Mouse (Mus musculus) ES-E14 (cell line): ENCODE measurements at regions not wholly inside any gene's neighbourhood (a gene's known extent, or its start where the extent isn't known, plus 50 kb on each side); places are given as distances from the start of the nearest gene placed in this dataset.

Experiments
- DNase-seq: peaks from one replicate; pipeline ENCODE4 v3.0.0-alpha.2; 2013; ENCODE audit warnings: low read depth, low spot score
- H3K27ac ChIP-seq: 2 replicates; pipeline ENCODE4 v1.5.1; 2012; ENCODE audit warnings: low read depth, mild to moderate bottlenecking, low read length, moderate library complexity, mixed read lengths; ENCODE audit not compliant: poor library complexity, insufficient read depth, severe bottlenecking
- H3K36me3 ChIP-seq: 2 replicates; pipeline ENCODE4 v1.6.1; 2012; ENCODE audit warnings: mild to moderate bottlenecking, low read length, moderate library complexity, mixed read lengths; ENCODE audit not compliant: control insufficient read depth, poor library complexity, insufficient read depth, severe bottlenecking
- H3K4me1 ChIP-seq, 2 experiments: fragments of 150-350 bp in 1 of 2; sonication (generic) in 1 of 2; 2 replicates each; pipeline ENCODE4 v1.6.1; 2012; ENCODE audit warnings: low read length in 2 of 2, mild to moderate bottlenecking in 1 of 2, mixed read lengths in 1 of 2; ENCODE audit not compliant: control insufficient read depth in 2 of 2, insufficient read depth in 2 of 2, poor library complexity in 1 of 2
- H3K4me3 ChIP-seq, 2 experiments: fragments of 150-350 bp in 1 of 2; sonication (generic) in 1 of 2; 2 replicates each; pipeline ENCODE4 v1.5.1; 2012; ENCODE audit warnings: low read length in 2 of 2, low read depth in 1 of 2, mild to moderate bottlenecking in 1 of 2, mixed read lengths in 1 of 2; ENCODE audit not compliant: insufficient read depth in 1 of 2, poor library complexity in 1 of 2, severe bottlenecking in 1 of 2
- H3K9ac ChIP-seq: 2 replicates; pipeline ENCODE4 v1.6.1; 2012; ENCODE audit warnings: low read depth, mild to moderate bottlenecking, low read length, mixed read lengths; ENCODE audit not compliant: poor library complexity, insufficient read depth, severe bottlenecking
- H3K9me3 ChIP-seq: fragments of 150-350 bp; sonication (generic); 2 replicates; pipeline ENCODE4 v1.6.1; 2012; ENCODE audit warnings: low read depth, mild to moderate bottlenecking, low read length; ENCODE audit not compliant: control insufficient read depth, insufficient read depth
- CHD2 ChIP-seq: IDR thresholded peaks from 2 replicates; pipeline ENCODE4 v1.6.1; 2014; ENCODE audit warnings: mild to moderate bottlenecking, low read depth, low read length, inconsistent platforms
- HCFC1 ChIP-seq: IDR thresholded peaks from 2 replicates; pipeline ENCODE4 v1.6.1; 2012; ENCODE audit warnings: low read length, inconsistent platforms, borderline replicate concordance; ENCODE audit not compliant: insufficient read depth
- MAFK ChIP-seq: IDR thresholded peaks from 2 replicates; pipeline ENCODE4 v1.6.1; 2014; ENCODE audit warnings: mild to moderate bottlenecking, low read depth, low read length, inconsistent platforms; ENCODE audit not compliant: insufficient read depth
- ZC3H11A ChIP-seq: IDR thresholded peaks from 2 replicates; pipeline ENCODE4 v1.6.1; 2012; ENCODE audit warnings: low read depth, mild to moderate bottlenecking, inconsistent platforms, low read length, borderline replicate concordance
- ZNF384 ChIP-seq: IDR thresholded peaks from 2 replicates; pipeline ENCODE4 v1.6.1; 2012; ENCODE audit warnings: low read depth, low read length, inconsistent platforms
- in situ Hi-C, 2 experiments: fragments of 600-800 bp; cut with MboI; formaldehyde crosslinking; loops; one replicate each; pipeline ENCODE4 v1.15.1; 2025; ENCODE audit warnings: low sequenced_read_pairs in 2 of 2, inconsistent platforms in 1 of 2; ENCODE audit not compliant: unreplicated experiment in 2 of 2

GRCm38 (mm10) chr5:81878563-81878962 is 858.6 kb downstream of the Adgrl3 start:
- in situ Hi-C loops = no loop called here
- Histone ChIP-seq H3K4me1 (no peaks in the 10 kb centered on the region), H3K4me3 (no peak overlapping the region), H3K9me3 (no peaks in the 10 kb centered on the region), H3K36me3 (no peaks in the 10 kb centered on the region), H3K9ac (no peak overlapping the region), H3K27ac (no peak overlapping the region)
- TF ChIP-seq ZC3H11A = no peak
- no peak for TF ChIP-seq MAFK
- TF ChIP-seq CHD2 = no peak
- no peak for TF ChIP-seq ZNF384
- no peak for TF ChIP-seq HCFC1
- DNase-seq = no peak

GRCm38 (mm10) chr5:81893358-81893757 is 873.4 kb downstream of the Adgrl3 start:
- in situ Hi-C loops = no loop called here
- TF ChIP-seq ZNF384 (no peak), CHD2 (no peak), ZC3H11A (no peak), HCFC1 (no peak), MAFK (no peak)
- Histone ChIP-seq H3K4me1 (no peaks in the 10 kb centered on the region), H3K4me3 (no peak overlapping the region), H3K27ac (no peak overlapping the region), H3K36me3 (no peaks in the 10 kb centered on the region), H3K9ac (no peak overlapping the region), H3K9me3 (no peaks in the 10 kb centered on the region)
- DNase-seq = no peak

GRCm38 (mm10) chr5:81909368-81909767 is 889.4 kb downstream of the Adgrl3 start:
- Histone ChIP-seq H3K9me3 (no peaks in the 10 kb centered on the region), H3K36me3 (no peaks in the 10 kb centered on the region), H3K4me3 (no peak overlapping the region), H3K27ac (no peak overlapping the region), H3K4me1 (no peaks in the 10 kb centered on the region), H3K9ac (no peak overlapping the region)
- DNase-seq = no peak
- in situ Hi-C loops = no loop called here
- TF ChIP-seq CHD2 = no peak
- no peak for TF ChIP-seq HCFC1
- no peak for TF ChIP-seq ZNF384
- no peak for TF ChIP-seq ZC3H11A
- no peak for TF ChIP-seq MAFK

GRCm38 (mm10) chr5:81909964-81910363 is 890.0 kb downstream of the Adgrl3 start:
- no peaks in the 10 kb centered on the region for H3K9me3 ChIP-seq
- TF ChIP-seq HCFC1 (no peak), ZC3H11A (no peak), MAFK (no peak), ZNF384 (no peak), CHD2 (no peak)
- H3K27ac ChIP-seq = no peak overlapping the region
- in situ Hi-C loops = no loop called here
- no peak overlapping the region for H3K4me3 ChIP-seq
- H3K4me1 ChIP-seq = no peaks in the 10 kb centered on the region
- no peak for DNase-seq
- H3K36me3 ChIP-seq = no peaks in the 10 kb centered on the region
- H3K9ac ChIP-seq = no peak overlapping the region

GRCm38 (mm10) chr5:81916667-81917066 is 896.7 kb downstream of the Adgrl3 start:
- H3K9ac ChIP-seq = no peak overlapping the region
- DNase-seq = no peak
- H3K9me3 ChIP-seq = no peaks in the 10 kb centered on the region
- no peaks in the 10 kb centered on the region for H3K4me1 ChIP-seq
- H3K36me3 ChIP-seq = no peaks in the 10 kb centered on the region
- TF ChIP-seq HCFC1 (no peak), MAFK (no peak), ZNF384 (no peak), ZC3H11A (no peak), CHD2 (no peak)
- in situ Hi-C loops = no loop called here
- no peak overlapping the region for H3K4me3 ChIP-seq
- H3K27ac ChIP-seq = no peak overlapping the region
